Comparison of ENCODE assay signal across 27 mouse cellular contexts in the genomic region with DNA sequence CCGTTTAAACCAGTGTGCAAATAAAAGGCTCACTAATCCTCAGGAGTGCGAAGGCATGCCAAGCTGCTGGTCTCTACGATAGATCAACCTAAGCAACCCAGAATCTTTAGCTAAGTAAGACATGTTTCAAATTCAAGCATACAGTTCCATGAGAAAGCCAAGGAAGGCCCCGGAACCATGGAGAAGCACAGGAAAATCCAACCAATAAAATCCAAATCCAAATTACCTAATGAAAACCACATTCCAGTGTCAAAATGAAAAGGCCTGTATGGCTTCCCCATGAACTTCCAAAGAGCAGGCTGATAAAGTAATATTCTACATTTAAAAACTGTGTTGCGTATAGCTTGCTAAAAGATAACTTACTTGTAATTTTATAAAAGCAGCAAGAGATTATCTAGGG.
A peak's percentile ranks its signal among the peaks of the same experiment; 100 is the strongest.
DNase-seq lines count a peak whose midpoint lies in the region; ATAC-seq lines count a peak whose summit lies in the region.
"Had no signal": no experiment of that assay in that cellular context is flagged by ENCODE, and none has a peak within 500 bp of the region (broad histone marks: within the 10 kb centered on the region; RNA-seq: fewer than 3 reads in every experiment).

No protein-coding gene starts in this region.

- 0 out of 2 replicates have a peak overlapping the region, but pooled peaks have one; percentile 72 for H3K27ac ChIP-seq in forebrain, embryonic 10.5 days
- H3K27ac ChIP-seq in forebrain, embryonic 13.5 days, result no peak overlapping the region
- 0 out of 2 replicates have a peak overlapping the region, but pooled peaks have one; percentile 1 for H3K27ac ChIP-seq in neural tube, embryonic 11.5 days (ENCODE audit: low read depth, low read length)
- peak overlapping the region; percentile 70 for H3K27ac ChIP-seq in limb, embryonic 10.5 days
- H3K27ac ChIP-seq: embryonic facial prominence, embryonic 12.5 days; gastrocnemius, adult 2 months; hindbrain, postnatal 0 days had no signal

- 57% methylated on average over 5 of the region's 5 CpGs for WGBS in forebrain, embryonic 10.5 days
- WGBS in forebrain, embryonic 13.5 days, result 77% methylated on average over 5 of the region's 5 CpGs
- 59% methylated on average over 5 of the region's 5 CpGs for WGBS in neural tube, embryonic 11.5 days
- 53% methylated on average over 5 of the region's 5 CpGs for WGBS in limb, embryonic 10.5 days

- no peaks in the 10 kb centered on the region for H3K9me3 ChIP-seq in forebrain, embryonic 10.5 days
- no peaks in the 10 kb centered on the region for H3K9me3 ChIP-seq in forebrain, embryonic 13.5 days (replicated peaks)
- H3K9me3 ChIP-seq in neural tube, embryonic 11.5 days (ENCODE audit: control insufficient read depth, low read length), result no peaks in the 10 kb centered on the region
- H3K9me3 ChIP-seq in limb, embryonic 10.5 days (replicated peaks), result no peaks in the 10 kb centered on the region
- H3K9me3 ChIP-seq: embryonic facial prominence, embryonic 12.5 days; G1E; hindbrain, embryonic 13.5 days had no signal

- ATAC-seq in forebrain, embryonic 13.5 days, result no peak
- ATAC-seq in neural tube, embryonic 11.5 days (ENCODE audit: insufficient read depth, low FRiP score, low TSS enrichment), result no peak
- no peak for ATAC-seq in cerebellum, adult (ENCODE audit: insufficient number of reproducible peaks, low FRiP score, low TSS enrichment)
- ATAC-seq: forebrain, embryonic 14.5 days; forebrain, postnatal 0 days; hindbrain, postnatal 0 days; inflammation-experienced regulatory T-cells, adult 6 months; Patski had no signal

- no peak overlapping the region for H3K4me3 ChIP-seq in forebrain, embryonic 10.5 days
- no peak overlapping the region for H3K4me3 ChIP-seq in forebrain, embryonic 13.5 days
- H3K4me3 ChIP-seq in neural tube, embryonic 11.5 days (ENCODE audit: low read depth, low read length), result no peak overlapping the region
- no peak overlapping the region for H3K4me3 ChIP-seq in limb, embryonic 10.5 days
- H3K4me3 ChIP-seq: embryonic facial prominence, embryonic 12.5 days; erythroblast, embryonic 14.5 days; gastrocnemius, adult 2 months; hindbrain, embryonic 13.5 days had no signal

- no peak overlapping the region for H3K9ac ChIP-seq in forebrain, embryonic 13.5 days
- no peak overlapping the region for H3K9ac ChIP-seq in neural tube, embryonic 11.5 days (ENCODE audit: low read length)
- H3K9ac ChIP-seq: embryonic facial prominence, embryonic 12.5 days; forebrain, postnatal 0 days; hindbrain, embryonic 13.5 days had no signal

- H3K4me2 ChIP-seq in forebrain, embryonic 13.5 days, result no peak overlapping the region
- no peak overlapping the region for H3K4me2 ChIP-seq in neural tube, embryonic 11.5 days (ENCODE audit: low read depth)
- H3K4me2 ChIP-seq: embryonic facial prominence, embryonic 12.5 days; heart, embryonic 11.5 days; hindbrain, embryonic 13.5 days had no signal

- DNase-seq in forebrain, embryonic 10.5 days (ENCODE audit: extremely low spot score, low spot score), result no peak
- no peak for DNase-seq in neural tube, embryonic 11.5 days (ENCODE audit: low spot score)
- DNase-seq in neural tube, embryonic 10.5 days (ENCODE audit: extremely low spot score, low spot score), result no peak
- no peak for DNase-seq in limb, embryonic 10.5 days (ENCODE audit: low spot score)
- DNase-seq in layer of hippocampus, adult 9-10 months (ENCODE audit: low spot score), result no peak
- no peak for DNase-seq in adipocyte (ENCODE audit: low spot score)
- DNase-seq: adrenal gland, adult 2 months; adrenal gland, postnatal 14 days; cerebellum, adult 11-12 months; cerebellum, adult 8-10 months; cerebellum, postnatal 10 days; cerebellum, postnatal 36 days; forebrain, postnatal 0 days; gastrocnemius, adult 2 months; gastrocnemius, postnatal 14 days; heart, adult 11 months had no signal

- no peaks in the 10 kb centered on the region for H3K36me3 ChIP-seq in forebrain, embryonic 10.5 days (replicated peaks)
- H3K36me3 ChIP-seq in forebrain, embryonic 13.5 days (ENCODE audit: poor library complexity, severe bottlenecking), result no peaks in the 10 kb centered on the region
- no peaks in the 10 kb centered on the region for H3K36me3 ChIP-seq in neural tube, embryonic 11.5 days (ENCODE audit: control insufficient read depth, insufficient read depth, low read length)
- H3K36me3 ChIP-seq in limb, embryonic 10.5 days, result no peaks in the 10 kb centered on the region
- H3K36me3 ChIP-seq: embryonic facial prominence, embryonic 12.5 days; hindbrain, embryonic 13.5 days had no signal

- H3K4me1 ChIP-seq in forebrain, embryonic 10.5 days, result peaks cover 73% of the 10 kb centered on the region
- H3K4me1 ChIP-seq in forebrain, embryonic 13.5 days, result peaks cover 27% of the 10 kb centered on the region
- H3K4me1 ChIP-seq in neural tube, embryonic 11.5 days (ENCODE audit: control insufficient read depth, insufficient read depth, low read length), result peaks cover 45% of the 10 kb centered on the region
- H3K4me1 ChIP-seq in limb, embryonic 10.5 days, result peaks cover 73% of the 10 kb centered on the region

- H3K27me3 ChIP-seq in forebrain, embryonic 10.5 days (ENCODE audit: poor library complexity, severe bottlenecking), result peaks cover 23% of the 10 kb centered on the region
- peaks cover 19% of the 10 kb centered on the region; the same call in 1 of the 2 replicates for H3K27me3 ChIP-seq in forebrain, embryonic 13.5 days
- H3K27me3 ChIP-seq in neural tube, embryonic 11.5 days (ENCODE audit: control insufficient read depth, insufficient read depth, low read length), result no peaks in the 10 kb centered on the region
- H3K27me3 ChIP-seq in limb, embryonic 10.5 days (ENCODE audit: low read depth, poor library complexity, severe bottlenecking), result no peaks in the 10 kb centered on the region
- H3K27me3 ChIP-seq: embryonic facial prominence, embryonic 12.5 days; Patski had no signal
